Mouse (Mus musculus): ENCODE measurements at regions not wholly inside any gene's neighbourhood (a gene's known extent, or its start where the extent isn't known, plus 50 kb on each side); places are given as distances from the start of the nearest gene placed in this dataset.

DNA sequence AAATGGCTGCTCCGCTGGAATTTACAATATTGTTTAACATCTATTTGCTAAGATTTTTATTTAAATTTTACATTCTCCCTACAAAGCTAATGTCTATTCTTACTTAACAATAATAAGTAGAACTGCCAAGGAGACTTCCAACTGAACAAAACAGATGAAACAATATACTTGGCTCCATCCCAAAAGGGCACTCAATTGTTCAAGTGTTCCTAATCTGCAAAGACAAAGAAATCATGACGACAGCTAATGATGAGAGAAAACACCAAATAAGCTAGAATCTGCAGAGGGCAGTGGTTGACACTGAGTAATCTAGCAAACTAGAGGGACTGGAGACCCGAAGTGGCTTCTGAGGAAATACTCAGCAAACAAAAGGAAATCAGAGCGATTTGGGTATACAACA lies 179.6 kb upstream of the Sfrp2 start:
- no peak overlapping the region for H3K27ac ChIP-seq (ENCODE audit: insufficient read depth, low read depth)
- H3K9ac ChIP-seq (ENCODE audit: insufficient read depth, low read depth), result no peak overlapping the region
- dilution Hi-C loops (cut with MboI; ENCODE audit: extremely low pct_ligation_motif_present, extremely low pct_unique_long_range_greater_than_20kb, low sequenced_read_pairs) (no loop called here), in situ Hi-C loops (cut with MboI; ENCODE audit: low pct_ligation_motif_present, low pct_unique_long_range_greater_than_20kb, low sequenced_read_pairs) (no loop called here)
- TF ChIP-seq SIN3A (IDR thresholded peaks at IDR 0.05; ENCODE audit: low read length) (no peak), CHD1 (IDR thresholded peaks at IDR 0.05; ENCODE audit: low read depth, low read length) (no peak), NELFE (IDR thresholded peaks at IDR 0.05; ENCODE audit: low read depth, low read length) (no peak), JUND (conservative IDR thresholded peaks at IDR 0.05; ENCODE audit: low read depth, low read length) (no peak), TCF12 (IDR thresholded peaks at IDR 0.05; ENCODE audit: low read depth, low read length) (no peak), ZNF384 (IDR thresholded peaks at IDR 0.05; ENCODE audit: low read depth, low read length) (no peak), BHLHE40 (IDR thresholded peaks at IDR 0.05; ENCODE audit: low read depth, low read length) (no peak), ZKSCAN1 (IDR thresholded peaks at IDR 0.05; ENCODE audit: borderline replicate concordance, low read depth, low read length) (no peak), SMC3 (IDR thresholded peaks at IDR 0.05; ENCODE audit: low read depth, low read length) (no peak), E2F4 (IDR thresholded peaks at IDR 0.05; ENCODE audit: insufficient replicate concordance, low read depth, low read length) (no peak), EP300 (IDR thresholded peaks at IDR 0.05; ENCODE audit: low read length) (no peak), USF1 (IDR thresholded peaks at IDR 0.05; ENCODE audit: low read depth, low read length) (no peak), NRF1 (IDR thresholded peaks at IDR 0.05; ENCODE audit: low read depth, low read length) (no peak), MEF2A (IDR thresholded peaks at IDR 0.05; ENCODE audit: borderline replicate concordance, low read depth, low read length) (no peak)
- no peaks in the 10 kb centered on the region for H3K27me3 ChIP-seq (replicated peaks)
- DNase-seq (ENCODE audit: extremely low read depth), result no peak
- no peaks in the 10 kb centered on the region for H3K36me3 ChIP-seq (replicated peaks in 1 of 2; ENCODE audit: control insufficient read depth in 1 of 2, insufficient read depth in 1 of 2, low read length in 1 of 2)
- H3K79me2 ChIP-seq (replicated peaks; ENCODE audit: control insufficient read depth, extremely low read depth, insufficient read depth, poor library complexity, severe bottlenecking), result no peaks in the 10 kb centered on the region
- no peaks in the 10 kb centered on the region for H3K9me3 ChIP-seq (replicated peaks; ENCODE audit: low read length)
- H3K4me3 ChIP-seq (replicated peaks in 1 of 3; ENCODE audit: low read depth in 2 of 3, low read length in 2 of 3, poor library complexity in 1 of 3), result no peak overlapping the region
- no peaks in the 10 kb centered on the region for H3K4me1 ChIP-seq (ENCODE audit: control insufficient read depth in 1 of 2, insufficient read depth in 2 of 2)
- no peak overlapping the region for H3K4me2 ChIP-seq (ENCODE audit: insufficient read depth, low read depth, poor library complexity, severe bottlenecking)

DNA sequence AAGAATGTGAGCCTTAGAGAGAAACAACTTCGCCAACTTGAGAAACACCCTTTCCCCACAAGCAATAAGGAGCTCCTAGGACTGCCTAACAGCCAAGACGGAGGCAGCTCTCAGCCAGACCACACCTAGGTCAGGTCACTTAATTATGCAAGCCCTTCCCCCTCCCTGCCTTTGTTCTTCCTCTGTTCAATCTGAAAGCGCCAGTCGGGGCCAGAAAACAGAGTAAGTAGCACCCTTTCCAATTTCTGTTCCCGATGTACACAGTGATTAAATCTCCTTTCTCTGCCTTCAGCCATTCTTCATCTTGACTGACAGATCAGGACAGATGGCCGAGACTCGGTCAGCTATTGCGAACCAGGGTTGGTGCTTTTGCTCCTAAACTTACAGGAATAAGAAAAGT lies 177.0 kb upstream of the Sfrp2 start:
- Histone ChIP-seq H3K4me1 (ENCODE audit: control insufficient read depth in 1 of 2, insufficient read depth in 2 of 2) (no peaks in the 10 kb centered on the region), H3K4me3 (replicated peaks in 1 of 3; ENCODE audit: low read depth in 2 of 3, low read length in 2 of 3, poor library complexity in 1 of 3) (no peak overlapping the region), H3K4me2 (ENCODE audit: insufficient read depth, low read depth, poor library complexity, severe bottlenecking) (no peak overlapping the region), H3K27ac (ENCODE audit: insufficient read depth, low read depth) (no peak overlapping the region), H3K36me3 (replicated peaks in 1 of 2; ENCODE audit: control insufficient read depth in 1 of 2, insufficient read depth in 1 of 2, low read length in 1 of 2) (no peaks in the 10 kb centered on the region), H3K79me2 (replicated peaks; ENCODE audit: control insufficient read depth, extremely low read depth, insufficient read depth, poor library complexity, severe bottlenecking) (no peaks in the 10 kb centered on the region), H3K9ac (ENCODE audit: insufficient read depth, low read depth) (no peak overlapping the region), H3K9me3 (replicated peaks; ENCODE audit: low read length) (no peaks in the 10 kb centered on the region), H3K27me3 (replicated peaks) (no peaks in the 10 kb centered on the region)
- TF ChIP-seq ELF1 (IDR thresholded peaks at IDR 0.05; ENCODE audit: low read depth, low read length) (no peak), E2F4 (IDR thresholded peaks at IDR 0.05; ENCODE audit: insufficient replicate concordance, low read depth, low read length) (no peak), MAFK (IDR thresholded peaks at IDR 0.05; ENCODE audit: insufficient replicate concordance, low read length) (no peak), CTCF (conservative IDR thresholded peaks at IDR 0.05 in 1 of 2, IDR thresholded peaks at IDR 0.05 in 1 of 2; ENCODE audit: low read depth in 2 of 2, low read length in 2 of 2) (no peak)
- dilution Hi-C loops (cut with MboI; ENCODE audit: extremely low pct_ligation_motif_present, extremely low pct_unique_long_range_greater_than_20kb, low sequenced_read_pairs), result no loop called here
- in situ Hi-C loops (cut with MboI; ENCODE audit: low pct_ligation_motif_present, low pct_unique_long_range_greater_than_20kb, low sequenced_read_pairs), result no loop called here
- DNase-seq (ENCODE audit: extremely low read depth), result no peak

All from CH12.LX (cell line).